Mouse (Mus musculus): ENCODE data around the gene Prkca. TPM values are rescaled to one million over a fixed set of nuclear protein-coding genes. Genes with fewer than 3 reads are reported as not detected.

Prkca gene
- total RNA-seq, 2 experiments from 2014 or later: 35.5 to 36.3 TPM

- DNase-seq: peak in 1 of 2 experiments; percentile 20
Observed at GRCm38 (mm10) chr11:108063096-108063495, 280.6 kb downstream of the Prkca start.

GRCm38 (mm10) chr11:108061571-108062479 lies 281.9 kb downstream of the Prkca start:
- DNase-seq: peak; percentile 67 to 80

GRCm38 (mm10) chr11:108057138-108057537 lies 286.6 kb downstream of the Prkca start:
- DNase-seq: no peak

GRCm38 (mm10) chr11:108054647-108055046 lies 289.1 kb downstream of the Prkca start:
- DNase-seq: no peak

- DNase-seq: no peak
Observed at GRCm38 (mm10) chr11:108053746-108054145, 290.0 kb downstream of the Prkca start.

- DNase-seq: no peak
Observed at GRCm38 (mm10) chr11:108041669-108042068, 302.1 kb downstream of the Prkca start.

GRCm38 (mm10) chr11:108040823-108041222 lies 302.9 kb downstream of the Prkca start:
- no peak for DNase-seq

- no peak for DNase-seq
Observed at GRCm38 (mm10) chr11:108039761-108040160, 304.0 kb downstream of the Prkca start.

GRCm38 (mm10) chr11:108038989-108039388 lies 304.7 kb downstream of the Prkca start:
- no peak for DNase-seq

GRCm38 (mm10) chr11:108036339-108036738 lies 307.4 kb downstream of the Prkca start:
- no peak for DNase-seq

GRCm38 (mm10) chr11:108035761-108036160 lies 308.0 kb downstream of the Prkca start:
- peak; percentile 23 to 29 for DNase-seq

- no peak for DNase-seq
Observed at GRCm38 (mm10) chr11:108034376-108034775, 309.4 kb downstream of the Prkca start.

- DNase-seq: peak in 1 of 2 experiments; percentile 39
Observed at GRCm38 (mm10) chr11:108032568-108032967, 311.2 kb downstream of the Prkca start.

GRCm38 (mm10) chr11:108030956-108031604 lies 312.6 kb downstream of the Prkca start:
- peak; percentile 35 to 80 for DNase-seq

GRCm38 (mm10) chr11:108029321-108029720 lies 314.4 kb downstream of the Prkca start:
- no peak for DNase-seq

GRCm38 (mm10) chr11:108028398-108028797 lies 315.3 kb downstream of the Prkca start:
- DNase-seq: peak; percentile 60 to 66

GRCm38 (mm10) chr11:108025726-108026425 lies 317.9 kb downstream of the Prkca start:
- peak; percentile 69 to 82 for DNase-seq

- DNase-seq: peak; percentile 21 to 56
Observed at GRCm38 (mm10) chr11:108023188-108023587, 320.5 kb downstream of the Prkca start.

- no peak for DNase-seq
Observed at GRCm38 (mm10) chr11:108020889-108021288, 322.8 kb downstream of the Prkca start.

GRCm38 (mm10) chr11:108015284-108015683 lies 328.4 kb downstream of the Prkca start:
- DNase-seq: no peak

GRCm38 (mm10) chr11:108013390-108013789 lies 330.3 kb downstream of the Prkca start:
- DNase-seq: no peak

- no peak for DNase-seq
Observed at GRCm38 (mm10) chr11:108010465-108010864, 333.3 kb downstream of the Prkca start.

GRCm38 (mm10) chr11:107998891-107999290 lies 344.8 kb downstream of the Prkca start:
- no peak for DNase-seq
